Mouse (Mus musculus) C2C12 (cell line): ENCODE data around the gene Alpk1. TPM values are rescaled to one million over a fixed set of nuclear protein-coding genes. Genes with fewer than 3 reads are reported as not detected.

Source experiments
- H3K27me3 ChIP-seq: one replicate; pipeline ENCODE4 v1.6.1; 2011; ENCODE audit not compliant: control insufficient read depth, insufficient read depth, insufficient read length
- H3K36me3 ChIP-seq: one replicate; pipeline ENCODE4 v1.6.1; 2011; ENCODE audit not compliant: control insufficient read depth, insufficient read depth
- H3K4me3 ChIP-seq: one replicate; pipeline ENCODE4 v1.5.1; 2011; ENCODE audit warnings: mild to moderate bottlenecking, control low read depth; ENCODE audit not compliant: poor library complexity, insufficient read depth, severe bottlenecking
- H3K79me2 ChIP-seq: one replicate; pipeline ENCODE4 v1.6.1; 2011; ENCODE audit not compliant: control insufficient read depth, insufficient read depth
- H3K79me3 ChIP-seq: one replicate; pipeline ENCODE4 v1.6.1; 2011; ENCODE audit warnings: low read depth, control low read depth
- H3ac ChIP-seq: one replicate; pipeline ENCODE3; 2011; ENCODE audit warnings: low read depth; ENCODE audit not compliant: control insufficient read depth, insufficient read length
- CEBPB ChIP-seq: IDR thresholded peaks from one replicate; pipeline ENCODE4 v1.6.1; 2011; ENCODE audit warnings: low read depth, mild to moderate bottlenecking, control low read depth, moderate library complexity
- CTCF ChIP-seq: IDR thresholded peaks from one replicate; pipeline ENCODE4 v1.5.1; 2011; ENCODE audit not compliant: control insufficient read depth, insufficient read depth, insufficient read length
- FOSL1 ChIP-seq: IDR thresholded peaks from one replicate; pipeline ENCODE4 v1.8.0; 2011; ENCODE audit warnings: mild to moderate bottlenecking, low read length; ENCODE audit not compliant: poor library complexity, insufficient read depth, severe bottlenecking
- MAX ChIP-seq: IDR thresholded peaks from one replicate; pipeline ENCODE4 v1.6.1; 2011; ENCODE audit warnings: mild to moderate bottlenecking, control low read depth
- MYOD1 ChIP-seq: IDR thresholded peaks from one replicate; pipeline ENCODE4 v1.6.1; 2011; ENCODE audit warnings: low read depth; ENCODE audit not compliant: control insufficient read depth, insufficient read length
- MYOG ChIP-seq: IDR thresholded peaks from one replicate; pipeline ENCODE4 v1.6.1; 2011; ENCODE audit not compliant: control insufficient read depth, insufficient read length; ENCODE audit errors: extremely low read depth
- USF1 ChIP-seq: IDR thresholded peaks from one replicate; pipeline ENCODE4 v1.6.1; 2011; ENCODE audit warnings: low read depth, mild to moderate bottlenecking, control low read depth, moderate library complexity
- polyA plus RNA-seq: library from polyadenylated mRNA; unstranded; fragments of >200 nt; fragmentation: generic; extraction: Trizol; gene quantifications from one replicate; pipeline ENCODE4 v1.2.1, GENCODE M21; 2012; ENCODE audit warnings: missing spikeins

Gene Alpk1
- polyA plus RNA-seq, 1 experiment = 0.60 TPM

- Histone ChIP-seq H3K27me3 (no peaks in the 10 kb centered on the region), H3K79me2 (no peaks in the 10 kb centered on the region), H3ac (no peak overlapping the region), H3K79me3 (no peaks in the 10 kb centered on the region), H3K4me3 (no peak overlapping the region), H3K36me3 (no peaks in the 10 kb centered on the region)
- TF ChIP-seq USF1 (no peak), MAX (no peak), CEBPB (no peak), MYOG (no peak)
Observed at GRCm38 (mm10) chr3:127743614-127744365, 36.5 kb downstream of the Alpk1 start.

- Histone ChIP-seq H3K36me3 (no peaks in the 10 kb centered on the region), H3K79me3 (no peaks in the 10 kb centered on the region), H3K79me2 (no peaks in the 10 kb centered on the region), H3K27me3 (no peaks in the 10 kb centered on the region), H3K4me3 (no peak overlapping the region), H3ac (no peak overlapping the region)
- TF ChIP-seq USF1 (no peak), CTCF (no peak), MYOD1 (no peak), FOSL1 (no peak), MAX (no peak), CEBPB (no peak), MYOG (no peak)
Observed at GRCm38 (mm10) chr3:127741473-127741872, 38.9 kb downstream of the Alpk1 start.

GRCm38 (mm10) chr3:127737876-127738275 is 42.5 kb downstream of the Alpk1 start:
- TF ChIP-seq MAX (no peak), MYOD1 (no peak), CEBPB (no peak)
- Histone ChIP-seq H3K36me3 (no peaks in the 10 kb centered on the region), H3ac (no peak overlapping the region), H3K27me3 (no peaks in the 10 kb centered on the region), H3K4me3 (no peak overlapping the region), H3K79me2 (no peaks in the 10 kb centered on the region), H3K79me3 (no peaks in the 10 kb centered on the region)

GRCm38 (mm10) chr3:127735395-127735794 is 44.9 kb downstream of the Alpk1 start:
- TF ChIP-seq MYOG = no peak
- no peak for TF ChIP-seq MAX
- no peak for TF ChIP-seq CTCF
- TF ChIP-seq MYOD1 = no peak
- H3ac ChIP-seq = no peak overlapping the region

GRCm38 (mm10) chr3:127729513-127730137 is 50.7 kb downstream of the Alpk1 start:
- Histone ChIP-seq H3K79me3 (no peaks in the 10 kb centered on the region), H3K27me3 (no peaks in the 10 kb centered on the region), H3ac (no peak overlapping the region), H3K79me2 (no peaks in the 10 kb centered on the region), H3K36me3 (no peaks in the 10 kb centered on the region), H3K4me3 (no peak overlapping the region)
- no peak for TF ChIP-seq MYOG
- TF ChIP-seq CTCF = no peak
- no peak for TF ChIP-seq USF1
- no peak for TF ChIP-seq FOSL1
- TF ChIP-seq CEBPB = no peak
- TF ChIP-seq MYOD1 = no peak
- TF ChIP-seq MAX = no peak

More at GRCm38 (mm10) chr3:127735395-127735794, 44.9 kb downstream of the Alpk1 start:
- Histone ChIP-seq H3K79me2 (no peaks in the 10 kb centered on the region), H3K4me3 (no peak overlapping the region), H3K27me3 (no peaks in the 10 kb centered on the region), H3K36me3 (no peaks in the 10 kb centered on the region), H3K79me3 (no peaks in the 10 kb centered on the region)

GRCm38 (mm10) chr3:127728851-127729512 is 51.3 kb downstream of the Alpk1 start:
- Histone ChIP-seq H3K4me3 (no peak overlapping the region), H3K79me3 (no peaks in the 10 kb centered on the region), H3K79me2 (no peaks in the 10 kb centered on the region), H3K36me3 (no peaks in the 10 kb centered on the region), H3ac (no peak overlapping the region), H3K27me3 (no peaks in the 10 kb centered on the region)
- TF ChIP-seq CTCF (no peak), CEBPB (no peak), FOSL1 (no peak), USF1 (no peak), MYOG (no peak), MAX (no peak), MYOD1 (no peak)
